Mouse (Mus musculus): ENCODE measurements around the gene Krtap19-9b.

Krtap19-9b gene

DNA sequence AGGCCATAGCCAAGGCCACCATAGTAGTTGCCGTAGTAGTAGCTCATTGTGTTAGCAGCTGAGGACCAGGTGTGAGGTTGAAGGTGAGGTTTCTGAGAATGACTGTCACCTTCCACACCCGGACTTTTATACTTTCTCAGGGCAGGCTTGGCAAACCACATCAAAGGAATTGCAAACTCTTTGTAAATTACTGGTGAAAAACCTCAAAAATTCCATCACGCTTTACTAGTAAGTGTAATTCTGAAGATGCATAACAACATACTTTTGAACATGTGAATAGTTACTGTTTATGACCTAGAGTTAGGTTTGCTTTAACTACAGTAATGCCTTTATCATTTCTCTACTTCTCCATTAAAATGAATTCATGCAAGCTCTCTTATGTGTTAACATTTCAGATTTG, at the start of gene Krtap19-9b:
Gene Krtap19-9b, minus strand, starts transcription at position 101 of the 400 bp plus-strand sequence.
- no peak for DNase-seq (ENCODE audit: extremely low read depth, insufficient read length, low spot score)

DNA sequence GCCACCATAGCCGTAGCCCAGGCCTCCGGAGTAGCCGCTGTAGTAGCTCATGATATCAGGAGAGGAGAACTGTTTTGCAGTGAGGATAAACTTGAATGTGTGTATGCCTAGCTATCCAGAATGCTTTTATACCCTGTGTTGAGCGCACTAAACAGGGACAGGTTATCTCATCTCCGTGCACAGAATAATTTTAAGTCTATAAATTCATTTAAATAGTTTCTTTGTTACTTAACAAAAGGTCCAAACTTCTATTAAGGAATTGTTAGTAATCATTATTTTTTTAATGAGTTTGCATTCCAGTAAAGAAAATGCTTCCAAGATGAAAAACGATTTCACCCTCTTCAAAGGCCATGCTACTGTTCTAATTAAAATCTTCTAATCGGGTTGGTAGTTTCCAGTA, 30.7 kb upstream of the Krtap19-9b start, which contains the start of gene Krtap16-3:
Gene Krtap16-3, minus strand, starts transcription at position 101 of the 400 bp plus-strand sequence.
- DNase-seq (ENCODE audit: extremely low read depth, insufficient read length, low spot score) = no peak

DNA sequence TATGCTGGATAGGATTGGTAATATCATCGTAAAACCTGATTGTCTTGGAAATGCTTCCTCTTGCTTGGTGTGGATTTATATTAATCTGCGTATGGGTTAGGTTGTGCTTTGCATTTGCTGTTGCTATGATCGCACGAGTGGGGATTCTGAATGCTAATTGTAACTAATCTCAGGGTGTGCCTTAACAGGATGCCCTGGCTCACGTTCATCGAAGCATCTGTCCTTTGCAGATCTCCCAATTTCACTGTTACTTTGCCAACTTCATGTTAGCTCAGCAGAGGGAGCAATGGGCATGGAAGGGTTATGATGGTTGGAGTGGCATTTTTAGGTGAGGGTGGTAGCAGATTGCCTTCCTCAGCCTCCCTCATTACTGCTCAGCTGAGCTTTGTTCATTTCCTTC, 9.0 kb upstream of the Krtap19-9b start:
- no peak for DNase-seq (ENCODE audit: extremely low read depth, insufficient read length, low spot score)

DNA sequence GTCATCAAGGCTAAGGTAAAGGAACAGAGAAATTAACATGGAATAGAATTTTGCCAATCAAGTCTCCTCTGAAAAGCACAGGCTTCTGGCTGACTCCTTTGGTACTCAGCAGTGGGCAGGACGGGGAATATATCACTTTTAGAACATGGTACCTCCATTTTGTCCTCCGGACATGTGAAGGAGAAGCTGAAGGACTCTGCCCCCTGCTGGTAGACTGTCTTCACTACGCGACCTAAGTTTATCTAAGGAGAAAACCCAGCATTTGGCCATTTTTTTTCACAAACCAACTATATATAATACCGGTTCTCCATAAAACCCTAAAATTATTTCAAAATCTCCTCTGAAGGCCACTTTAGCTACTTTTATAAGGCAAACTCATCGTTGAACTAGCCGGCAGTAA, 6.2 kb upstream of the Krtap19-9b start:
- no peak for DNase-seq (ENCODE audit: extremely low read depth, insufficient read length, low spot score)

DNA sequence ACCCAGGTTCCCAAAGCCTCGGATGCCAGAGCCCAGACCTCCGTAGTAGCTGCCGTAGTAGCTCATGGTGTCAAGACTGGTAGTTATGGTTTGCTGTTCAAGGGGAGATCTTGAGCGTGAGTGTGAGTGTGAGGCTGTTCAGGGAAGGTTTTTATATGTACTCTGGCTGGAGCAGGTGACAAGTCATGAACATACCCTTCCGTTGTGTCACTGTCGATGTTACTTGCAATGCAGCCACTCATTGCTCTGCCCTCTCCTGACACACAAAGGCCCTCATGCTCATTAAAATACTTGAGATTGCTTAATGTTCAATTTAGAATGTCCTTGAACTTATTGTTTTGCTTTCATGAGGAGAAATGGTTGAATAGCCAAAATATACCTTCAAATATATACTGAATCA, 35.7 kb downstream of the Krtap19-9b start, which contains the start of gene Krtap19-5:
Gene Krtap19-5, minus strand, starts transcription at position 101 of the 400 bp plus-strand sequence.
- DNase-seq (ENCODE audit: extremely low read depth, insufficient read length, low spot score) = no peak

DNA sequence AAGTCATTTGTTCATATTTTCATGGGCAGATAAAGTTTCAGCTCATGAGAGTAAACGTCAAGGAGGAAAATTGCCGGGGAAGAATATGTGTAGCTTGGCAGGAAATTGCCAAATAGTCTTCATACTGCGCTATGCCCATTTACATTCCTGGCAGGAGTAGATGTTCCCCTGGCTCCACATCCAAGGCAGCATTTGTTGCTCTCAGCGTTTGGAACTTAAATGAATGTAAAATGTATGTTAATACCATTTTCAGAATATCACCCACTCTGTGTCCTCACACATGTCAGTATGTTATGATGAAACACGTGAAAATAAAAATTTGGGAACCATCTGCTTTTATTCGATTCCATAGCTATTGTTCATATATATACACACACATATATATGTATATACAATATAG, 45.2 kb downstream of the Krtap19-9b start:
- DNase-seq (ENCODE audit: extremely low read depth, insufficient read length, low spot score) = no peak

GRCm38 (mm10) chr16:88884989-88885388, 47.1 kb downstream of the Krtap19-9b start, which contains the start of gene Krtap19-4:
Gene Krtap19-4 (minus strand): TSS chr16:88885089.
- DNase-seq (ENCODE audit: extremely low read depth, insufficient read length, low spot score) = no peak
